Mouse (Mus musculus) granulocyte monocyte progenitor cell, adult 5-6 weeks (primary cell): ENCODE data around the gene Hoxd12. TPM values are rescaled to one million over a fixed set of nuclear protein-coding genes. Genes with fewer than 3 reads are reported as not detected.

Experiments
- ATAC-seq: replicated peaks from 2 replicates; pipeline ENCODE4 v1.8.0; 2016; ENCODE audit warnings: mild to moderate bottlenecking, moderate TSS enrichment, inconsistent platforms; ENCODE audit not compliant: poor library complexity, severe bottlenecking
- total RNA-seq, 2 experiments: library from RNA; stranded (forward) in 1 of 2; stranded (reverse) in 1 of 2; fragments of 200-712, 200-1000 nt in 1 of 2; fragments of >200 nt in 1 of 2; fragmentation: Nextera tagmentation in 1 of 2; gene quantifications; 2 replicates each; pipeline ENCODE4 v1.2.3; 2014 to 2017

The Hoxd12 gene
- total RNA-seq, 2 experiments from 2014 or later: not detected

- ATAC-seq: peak; percentile 29; the same call in 1 of the 2 replicates
These were observed 30.8 kb downstream of the Hoxd12 start for GRCm38 (mm10) chr2:74705467-74706089.

GRCm38 (mm10) chr2:74706393-74706960 is 31.7 kb downstream of the Hoxd12 start:
- ATAC-seq: no peak

GRCm38 (mm10) chr2:74707599-74707998 is 32.8 kb downstream of the Hoxd12 start:
- ATAC-seq: no peak

GRCm38 (mm10) chr2:74708676-74709075 is 33.9 kb downstream of the Hoxd12 start:
- no peak for ATAC-seq

GRCm38 (mm10) chr2:74709465-74710419 is 34.9 kb downstream of the Hoxd12 start:
- no peak for ATAC-seq

GRCm38 (mm10) chr2:74710929-74711543 is 36.2 kb downstream of the Hoxd12 start:
- ATAC-seq: no peak

GRCm38 (mm10) chr2:74711721-74712621 is 37.2 kb downstream of the Hoxd12 start, which contains the start of the genes Hoxd3 and Hoxd4:
Hoxd3 (plus strand) TSS chr2:74711927.
Hoxd4 (plus strand) TSS chr2:74711929.
- ATAC-seq: no peak

GRCm38 (mm10) chr2:74713239-74714150 is 38.7 kb downstream of the Hoxd12 start:
- no peak for ATAC-seq

- no peak for ATAC-seq
These were observed 39.5 kb downstream of the Hoxd12 start for GRCm38 (mm10) chr2:74714156-74714789.

GRCm38 (mm10) chr2:74714881-74715280 is 40.1 kb downstream of the Hoxd12 start:
- no peak for ATAC-seq

GRCm38 (mm10) chr2:74715504-74716241 is 40.9 kb downstream of the Hoxd12 start:
- ATAC-seq: peak; percentile 94

- ATAC-seq: no peak
These were observed 45.6 kb downstream of the Hoxd12 start for GRCm38 (mm10) chr2:74720384-74720783.

GRCm38 (mm10) chr2:74720955-74721491 is 46.2 kb downstream of the Hoxd12 start:
- no peak for ATAC-seq

GRCm38 (mm10) chr2:74721882-74722281 is 47.1 kb downstream of the Hoxd12 start:
- ATAC-seq: no peak

GRCm38 (mm10) chr2:74722949-74723348 is 48.1 kb downstream of the Hoxd12 start:
- no peak for ATAC-seq

- peak; percentile 37; the same call in 1 of the 2 replicates for ATAC-seq
These were observed 49.6 kb downstream of the Hoxd12 start for GRCm38 (mm10) chr2:74724244-74725015.
